Mouse (Mus musculus): ENCODE measurements around the gene Cfc1.

DNA sequence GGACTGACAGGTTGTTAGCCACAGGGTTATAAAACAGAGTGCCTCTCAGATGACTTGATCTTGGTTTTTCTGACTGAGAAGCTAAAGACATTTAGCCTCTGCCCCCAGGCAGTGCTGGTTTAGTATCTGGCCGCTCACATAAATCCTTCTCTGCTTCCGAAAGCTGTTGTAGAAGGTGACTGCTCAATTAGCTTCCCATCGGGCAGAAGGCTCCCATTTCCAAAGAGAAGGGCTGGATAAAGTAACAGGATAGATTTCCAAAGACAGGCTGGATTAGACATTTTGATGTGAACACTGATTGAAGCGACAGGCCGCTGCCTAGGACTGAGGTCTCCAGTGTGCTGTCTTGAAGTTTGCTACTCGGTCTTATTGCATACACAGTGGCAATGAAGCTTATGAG, 46.8 kb downstream of the Cfc1 start:
- TF ChIP-seq POLR2A (IDR thresholded peaks at IDR 0.05; ENCODE audit: low read depth, low read length): no peak
- no peak for TF ChIP-seq CTCF (IDR thresholded peaks at IDR 0.05; ENCODE audit: extremely low read depth, insufficient read depth, insufficient read length, insufficient replicate concordance)

Measured in spleen, adult 2 months (tissue).